In genomic region chr10:97768171-97768749, GRCm38 (mm10) we compare ENCODE assay signal across 12 mouse cellular contexts. TPM values are rescaled to one million over a fixed set of nuclear protein-coding genes. Genes with fewer than 3 reads are reported as not detected.
DNase-seq lines count a peak whose midpoint lies in the region; ATAC-seq and TF ChIP-seq lines count a peak whose summit lies in the region.
"Had no signal": no experiment of that assay in that cellular context is flagged by ENCODE, and none has a peak within 500 bp of the region (broad histone marks: within the 10 kb centered on the region; RNA-seq: fewer than 3 reads in every experiment).

No protein-coding gene starts in this region.

- WGBS in heart, postnatal 0 days = 54% methylated on average over 5 of the region's 5 CpGs
- WGBS in limb, embryonic 11.5 days = 61% methylated on average over 5 of the region's 5 CpGs
- 59% methylated on average over 5 of the region's 5 CpGs for WGBS in kidney, embryonic 16.5 days

- intact Hi-C loops in heart, postnatal 36 days (cut with DNase I) = no loop called here

- ATAC-seq in heart, postnatal 0 days (ENCODE audit: insufficient read depth, low read depth) = no peak
- no peak for ATAC-seq in limb, embryonic 11.5 days (ENCODE audit: insufficient number of reproducible peaks, low FRiP score, low TSS enrichment, low read depth)
- no peak for ATAC-seq in kidney, embryonic 16.5 days (ENCODE audit: low FRiP score, low TSS enrichment)

- no peak overlapping the region for H3K27ac ChIP-seq in heart, postnatal 0 days (ENCODE audit: low read depth)
- H3K27ac ChIP-seq in CH12.LX (ENCODE audit: insufficient read depth, low read depth) = no peak overlapping the region
- H3K27ac ChIP-seq in limb, embryonic 11.5 days (replicated peaks; ENCODE audit: low read depth, low read length) = no peak overlapping the region
- no peak overlapping the region for H3K27ac ChIP-seq in kidney, embryonic 16.5 days (ENCODE audit: low read length)
- H3K27ac ChIP-seq: lung, embryonic 15.5 days; neural tube, embryonic 12.5 days; stomach, embryonic 15.5 days had no signal

- H3K9me3 ChIP-seq in heart, postnatal 0 days (replicated peaks; ENCODE audit: control insufficient read depth, low read length) = no peaks in the 10 kb centered on the region
- no peaks in the 10 kb centered on the region for H3K9me3 ChIP-seq in CH12.LX (replicated peaks; ENCODE audit: low read length)
- H3K9me3 ChIP-seq in limb, embryonic 11.5 days (ENCODE audit: control insufficient read depth, low read length) = no peaks in the 10 kb centered on the region
- no peaks in the 10 kb centered on the region for H3K9me3 ChIP-seq in kidney, embryonic 16.5 days (ENCODE audit: low read length)
- H3K9me3 ChIP-seq: lung, embryonic 15.5 days; neural tube, embryonic 12.5 days; stomach, embryonic 15.5 days had no signal

- TF ChIP-seq CTCF in heart, postnatal 0 days (IDR thresholded peaks at IDR 0.05; ENCODE audit: low read depth) = peak; percentile 37; the same call in 1 of the 2 replicates
- peak; percentile 18 to 60; a peak in 2 of 4 replicates for TF ChIP-seq CTCF in CH12.LX (conservative IDR thresholded peaks at IDR 0.05 in 1 of 2, IDR thresholded peaks at IDR 0.05 in 1 of 2; ENCODE audit: low read depth in 2 of 2, low read length in 2 of 2)

- no peak for DNase-seq in heart, postnatal 0 days (ENCODE audit: low spot score)
- no peak for DNase-seq in heart, postnatal 36 days
- DNase-seq in CH12.LX (ENCODE audit: extremely low read depth) (peak; percentile 6), adipocyte (ENCODE audit: low spot score) (peak; percentile 9)
- DNase-seq in limb, embryonic 11.5 days (ENCODE audit: low spot score) = peak; percentile 29
- DNase-seq in cerebellum, adult 8-10 months = no peak
- no peak for DNase-seq in spleen, postnatal 36 days (ENCODE audit: low spot score in 2 of 2)
- DNase-seq: heart, postnatal 14 days had no signal

- H3K4me2 ChIP-seq in heart, postnatal 0 days (ENCODE audit: low read depth, low read length) = no peak overlapping the region
- no peak overlapping the region for H3K4me2 ChIP-seq in CH12.LX (ENCODE audit: insufficient read depth, low read depth, poor library complexity, severe bottlenecking)
- H3K4me2 ChIP-seq in limb, embryonic 11.5 days (ENCODE audit: low read depth, severe bottlenecking) = no peak overlapping the region
- no peak overlapping the region for H3K4me2 ChIP-seq in kidney, embryonic 16.5 days (replicated peaks; ENCODE audit: low read depth, low read length)
- H3K4me2 ChIP-seq: lung, embryonic 15.5 days; neural tube, embryonic 12.5 days; stomach, embryonic 15.5 days had no signal

- TF ChIP-seq EP300 in heart, postnatal 0 days (IDR thresholded peaks at IDR 0.05; ENCODE audit: low read depth) = no peak
- TF ChIP-seq EP300 in CH12.LX (IDR thresholded peaks at IDR 0.05; ENCODE audit: low read length) = no peak

- H3K4me1 ChIP-seq in heart, postnatal 0 days (ENCODE audit: control insufficient read depth, insufficient read depth) = no peaks in the 10 kb centered on the region
- no peaks in the 10 kb centered on the region for H3K4me1 ChIP-seq in CH12.LX (ENCODE audit: control insufficient read depth in 1 of 2, insufficient read depth in 2 of 2)
- no peaks in the 10 kb centered on the region for H3K4me1 ChIP-seq in limb, embryonic 11.5 days (ENCODE audit: control insufficient read depth, insufficient read depth, low read length)
- H3K4me1 ChIP-seq in kidney, embryonic 16.5 days (ENCODE audit: insufficient read depth, low read length) = no peaks in the 10 kb centered on the region
- H3K4me1 ChIP-seq: lung, embryonic 15.5 days; neural tube, embryonic 12.5 days; stomach, embryonic 15.5 days had no signal

- H3K27me3 ChIP-seq in heart, postnatal 0 days (ENCODE audit: control insufficient read depth, insufficient read depth, low read length) = no peaks in the 10 kb centered on the region
- no peaks in the 10 kb centered on the region for H3K27me3 ChIP-seq in CH12.LX (replicated peaks)
- no peaks in the 10 kb centered on the region for H3K27me3 ChIP-seq in limb, embryonic 11.5 days (ENCODE audit: control insufficient read depth, insufficient read depth, low read length)
- no peaks in the 10 kb centered on the region for H3K27me3 ChIP-seq in kidney, embryonic 16.5 days (ENCODE audit: insufficient read depth, low read length)
- H3K27me3 ChIP-seq: lung, embryonic 15.5 days; neural tube, embryonic 12.5 days; stomach, embryonic 15.5 days had no signal

- dilution Hi-C loops in CH12.LX (cut with MboI; ENCODE audit: extremely low pct_ligation_motif_present, extremely low pct_unique_long_range_greater_than_20kb, low sequenced_read_pairs) = no loop called here

- in situ Hi-C loops in CH12.LX (cut with MboI; ENCODE audit: low pct_ligation_motif_present, low pct_unique_long_range_greater_than_20kb, low sequenced_read_pairs) = no loop called here

- no peaks in the 10 kb centered on the region for H3K36me3 ChIP-seq in heart, postnatal 0 days (replicated peaks; ENCODE audit: control insufficient read depth, insufficient read depth, low read length)
- no peaks in the 10 kb centered on the region for H3K36me3 ChIP-seq in CH12.LX (replicated peaks in 1 of 2; ENCODE audit: control insufficient read depth in 1 of 2, insufficient read depth in 1 of 2, low read length in 1 of 2)
- H3K36me3 ChIP-seq in limb, embryonic 11.5 days (ENCODE audit: control insufficient read depth, insufficient read depth, low read length) = no peaks in the 10 kb centered on the region
- H3K36me3 ChIP-seq in kidney, embryonic 16.5 days (ENCODE audit: insufficient read depth, low read length) = no peaks in the 10 kb centered on the region
- H3K36me3 ChIP-seq: lung, embryonic 15.5 days; neural tube, embryonic 12.5 days; stomach, embryonic 15.5 days had no signal

- H3K4me3 ChIP-seq in heart, postnatal 0 days (ENCODE audit: low read depth, low read length) = no peak overlapping the region
- H3K4me3 ChIP-seq in CH12.LX (replicated peaks in 1 of 3; ENCODE audit: low read depth in 2 of 3, low read length in 2 of 3, poor library complexity in 1 of 3) = no peak overlapping the region
- H3K4me3 ChIP-seq in limb, embryonic 11.5 days (ENCODE audit: low read depth, low read length) = no peak overlapping the region
- no peak overlapping the region for H3K4me3 ChIP-seq in kidney, embryonic 16.5 days (ENCODE audit: low read length)
- H3K4me3 ChIP-seq: lung, embryonic 15.5 days; neural tube, embryonic 12.5 days; stomach, embryonic 15.5 days had no signal

- TF ChIP-seq POLR2A in CH12.LX (IDR thresholded peaks at IDR 0.05; ENCODE audit: low read depth, low read length) = no peak

- no peak overlapping the region for H3K9ac ChIP-seq in heart, postnatal 0 days (replicated peaks; ENCODE audit: low read depth, low read length)
- H3K9ac ChIP-seq in CH12.LX (ENCODE audit: insufficient read depth, low read depth) = no peak overlapping the region
- H3K9ac ChIP-seq in limb, embryonic 11.5 days (ENCODE audit: low read length) = no peak overlapping the region
- no peak overlapping the region for H3K9ac ChIP-seq in kidney, embryonic 16.5 days (replicated peaks; ENCODE audit: low read length)
- H3K9ac ChIP-seq: lung, embryonic 15.5 days; neural tube, embryonic 12.5 days; stomach, embryonic 15.5 days had no signal

- TF ChIP-seq RAD21 in CH12.LX (IDR thresholded peaks at IDR 0.05; ENCODE audit: low read depth, low read length) = peak; percentile 32

- H3K79me2 ChIP-seq in CH12.LX (replicated peaks; ENCODE audit: control insufficient read depth, extremely low read depth, insufficient read depth, poor library complexity, severe bottlenecking) = no peaks in the 10 kb centered on the region

TF ChIP-seq in CH12.LX, 34 proteins besides CTCF, POLR2A, EP300 and RAD21:
- TF ChIP-seq MAZ (IDR thresholded peaks at IDR 0.05; ENCODE audit: low read depth, low read length) = no peak
- TF ChIP-seq JUND (conservative IDR thresholded peaks at IDR 0.05; ENCODE audit: low read depth, low read length) = no peak
- no peak for TF ChIP-seq TCF12 (IDR thresholded peaks at IDR 0.05; ENCODE audit: low read depth, low read length)
- TF ChIP-seq E2F4 (IDR thresholded peaks at IDR 0.05; ENCODE audit: insufficient replicate concordance, low read depth, low read length) = no peak
- TF ChIP-seq SMC3 (IDR thresholded peaks at IDR 0.05; ENCODE audit: low read depth, low read length) = peak; percentile 19; the same call in 1 of the 2 replicates

RNA-seq across cellular contexts. Expression of gene C030005K15Rik, which starts 41.7 kb away (rescaled TPM):
- total RNA-seq in heart, postnatal 0 days (2014; rRNA removed; ENCODE audit: low replicate concordance) = not detected in 2 replicates
- not detected in 2 replicates for polyA plus RNA-seq in heart, postnatal 0 days (2015; fragmentation: Nextera tagmentation; extraction: Ambion mirVana)
- not detected for total RNA-seq in heart, postnatal 36 days (2021)
- total RNA-seq in CH12.LX (2012; rRNA removed) (not detected in 2 replicates), CH12.LX (2014; rRNA removed) (not detected in 2 replicates)
- not detected in 2 replicates for polyA plus RNA-seq in CH12.LX (2012; ENCODE audit: insufficient read length, low read depth)
- polyA plus RNA-seq in limb, embryonic 11.5 days (2014; fragmentation: Nextera tagmentation; extraction: Ambion mirVana) = not detected in 2 replicates
- polyA plus RNA-seq in kidney, embryonic 16.5 days (2015; fragmentation: Nextera tagmentation; extraction: Ambion mirVana) = not detected in 2 replicates
- total RNA-seq: heart, postnatal 14 days had no signal
- polyA plus RNA-seq: lung, embryonic 15.5 days; neural tube, embryonic 12.5 days; stomach, embryonic 15.5 days had no signal

Comparison
In these comparisons a context has a peak if more than half of its experiments do, and no peak if none do; other contexts are left out.
1. DNase-seq: peak in CH12.LX (single experiment), adipocyte (single experiment) and limb, embryonic 11.5 days (single experiment); none in heart, postnatal 0 days (single experiment), heart, postnatal 36 days (0 of 2), cerebellum, adult 8-10 months (single experiment) and spleen, postnatal 36 days (0 of 2).